Mouse (Mus musculus): Measurements from ENCODE around the gene Cdkl3.
"Not testable (repeated sequence)": the region's sequence is repeated elsewhere in the genome, so short reads cannot be mapped to it uniquely, and the experiment has no call there.

Gene Cdkl3

GRCm38 (mm10) chr11:52076742-52077352 is 72.8 kb downstream of the Cdkl3 start:
- no peak for DNase-seq (ENCODE audit: low spot score in 2 of 2)

- DNase-seq (ENCODE audit: low spot score in 2 of 2): no peak
Observed at GRCm38 (mm10) chr11:52077939-52078338, 73.9 kb downstream of the Cdkl3 start.

GRCm38 (mm10) chr11:52079978-52080377 is 76.0 kb downstream of the Cdkl3 start:
- no peak for DNase-seq (ENCODE audit: low spot score in 2 of 2)

- DNase-seq (ENCODE audit: low spot score in 2 of 2): no peak
Observed at GRCm38 (mm10) chr11:52080656-52081055, 76.6 kb downstream of the Cdkl3 start.

DNA sequence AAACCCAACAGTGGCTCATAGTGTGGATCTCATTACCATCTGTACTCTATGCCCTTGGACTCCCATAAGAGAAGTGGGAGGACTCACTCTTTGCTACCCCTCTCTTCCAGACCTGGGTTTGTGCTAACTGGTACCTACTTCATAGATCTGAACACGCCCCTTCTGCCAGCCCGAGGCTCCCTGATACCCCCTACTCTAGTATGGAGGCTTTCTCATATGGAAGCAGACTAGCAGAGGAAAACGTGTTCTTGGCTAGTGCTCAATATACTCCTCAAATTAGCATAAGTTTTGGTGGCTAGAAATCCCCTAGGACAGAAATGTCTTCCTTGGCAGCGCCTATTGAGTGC is 81.8 kb downstream of the Cdkl3 start:
- no peak for DNase-seq (ENCODE audit: low spot score in 2 of 2)

DNA sequence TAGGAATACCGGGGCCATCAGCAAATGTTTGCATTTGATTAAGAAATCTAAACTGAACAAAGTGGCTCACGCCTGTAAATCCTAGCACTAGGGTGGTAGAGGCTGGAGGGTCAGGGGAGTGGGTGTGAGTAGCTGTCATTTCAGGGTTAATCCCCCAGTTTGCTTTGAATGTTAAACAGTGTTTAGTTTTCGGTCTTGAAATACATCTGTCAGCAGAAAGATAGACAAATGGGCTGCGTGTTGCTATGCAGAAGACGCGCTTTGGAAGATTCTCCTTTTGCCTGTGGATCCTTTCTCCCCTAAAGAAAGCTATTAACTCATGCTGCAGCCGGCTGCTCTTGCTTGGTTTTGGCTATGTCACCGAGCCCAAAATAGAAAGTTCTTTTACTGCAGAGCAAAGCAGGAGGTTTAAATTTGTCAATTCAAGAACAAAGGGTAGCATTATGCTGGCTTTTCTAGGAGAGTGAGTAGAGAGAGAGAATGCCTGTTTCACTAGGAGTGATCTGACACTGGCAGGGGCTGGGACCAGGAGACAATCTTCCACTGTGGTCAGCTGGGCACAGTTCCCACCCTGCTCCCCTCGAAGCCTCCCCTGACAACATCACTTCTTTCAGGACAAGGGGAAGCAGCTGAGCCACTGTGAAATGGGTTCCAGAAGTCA is 82.3 kb downstream of the Cdkl3 start:
- DNase-seq (ENCODE audit: low spot score in 2 of 2): no peak

DNA sequence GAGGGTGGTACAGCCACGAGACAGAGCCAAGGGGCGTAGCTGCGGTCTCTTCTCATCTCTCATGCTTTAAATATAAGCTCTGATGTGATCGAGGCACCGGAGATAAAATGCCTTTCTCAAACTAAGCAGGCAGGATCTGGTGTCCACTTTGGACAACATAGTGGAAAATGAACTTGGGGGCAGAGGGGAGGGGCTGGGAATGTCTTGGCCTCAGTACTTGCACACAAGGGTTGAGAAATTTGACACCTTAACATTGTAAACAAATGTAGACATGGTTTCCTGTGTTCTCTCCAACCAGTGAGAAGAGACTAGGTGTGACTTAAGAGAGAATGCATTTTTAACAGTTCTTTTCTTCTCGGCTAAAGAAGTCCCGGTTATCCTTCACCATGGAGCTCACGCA is 85.3 kb downstream of the Cdkl3 start:
- DNase-seq (ENCODE audit: low spot score in 2 of 2): no peak

DNA sequence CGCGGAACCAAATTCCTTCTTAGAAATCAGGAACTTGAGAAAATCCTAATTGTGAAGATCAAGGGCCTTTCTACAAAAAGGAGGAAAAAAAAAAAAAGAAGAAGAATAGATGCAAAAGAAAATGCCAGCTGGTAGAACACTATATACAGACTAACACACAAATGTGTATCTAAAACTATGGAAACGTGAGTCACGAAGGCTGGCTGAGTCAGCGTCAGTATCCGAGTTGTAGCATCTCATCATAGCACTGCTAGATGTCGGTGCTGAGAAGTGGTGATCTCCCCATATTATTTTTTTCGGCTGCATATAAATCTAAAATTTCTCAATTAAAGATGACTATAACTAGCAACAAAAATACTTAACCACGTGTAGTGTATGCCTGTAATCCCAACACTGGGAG is 87.2 kb downstream of the Cdkl3 start:
- DNase-seq (ENCODE audit: low spot score in 2 of 2): no peak

- no peak for DNase-seq (ENCODE audit: low spot score in 2 of 2)
Observed at GRCm38 (mm10) chr11:52094568-52094967, 90.5 kb downstream of the Cdkl3 start.

GRCm38 (mm10) chr11:52097016-52097415 is 93.0 kb downstream of the Cdkl3 start:
- no peak for DNase-seq (ENCODE audit: low spot score in 2 of 2)

- no peak for DNase-seq (ENCODE audit: low spot score in 2 of 2)
Observed at GRCm38 (mm10) chr11:52097596-52097995, 93.6 kb downstream of the Cdkl3 start.

- DNase-seq (ENCODE audit: low spot score in 2 of 2): peak; percentile 95 to 98
Observed at GRCm38 (mm10) chr11:52098398-52098946, 94.5 kb downstream of the Cdkl3 start, which contains the start of gene Ppp2ca. Gene Ppp2ca, plus strand, starts transcription at chr11:52098681.

GRCm38 (mm10) chr11:52099031-52099761 is 95.2 kb downstream of the Cdkl3 start:
- DNase-seq (ENCODE audit: low spot score in 2 of 2): peak; percentile 75 to 82

- no peak for DNase-seq (ENCODE audit: low spot score in 2 of 2)
Observed at GRCm38 (mm10) chr11:52099771-52100219, 95.8 kb downstream of the Cdkl3 start.

DNA sequence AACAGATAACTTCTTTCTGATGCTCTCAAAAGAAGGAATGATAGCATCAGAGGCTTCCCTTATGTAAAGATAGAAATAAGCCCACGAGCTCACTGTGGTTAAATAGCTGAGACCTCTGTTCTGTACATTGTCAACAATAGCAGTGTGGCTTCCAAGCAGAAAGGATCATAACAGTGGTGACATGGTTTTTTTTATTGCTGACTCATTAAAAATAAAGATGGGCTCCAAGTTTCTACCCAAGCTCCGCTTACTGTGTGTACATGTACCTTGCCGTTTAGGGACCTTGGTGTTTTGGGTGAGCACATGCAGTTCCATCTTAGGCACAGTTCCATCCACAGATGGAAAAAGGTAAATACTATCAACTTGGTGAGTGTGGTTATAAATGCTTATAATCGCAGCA is 99.0 kb downstream of the Cdkl3 start:
- no peak for DNase-seq (ENCODE audit: low spot score in 2 of 2)

GRCm38 (mm10) chr11:52105503-52105902 is 101.5 kb downstream of the Cdkl3 start:
- no peak for DNase-seq (ENCODE audit: low spot score in 2 of 2)

GRCm38 (mm10) chr11:52106037-52106436 is 102.0 kb downstream of the Cdkl3 start:
- DNase-seq (ENCODE audit: low spot score in 2 of 2): no peak

GRCm38 (mm10) chr11:52106438-52106837 is 102.4 kb downstream of the Cdkl3 start:
- DNase-seq (ENCODE audit: low spot score in 2 of 2): no peak

- no peak for DNase-seq (ENCODE audit: low spot score in 2 of 2)
Observed at GRCm38 (mm10) chr11:52108796-52109195, 104.8 kb downstream of the Cdkl3 start.

GRCm38 (mm10) chr11:52109421-52109820 is 105.4 kb downstream of the Cdkl3 start:
- no peak for DNase-seq (ENCODE audit: low spot score in 2 of 2)

- no peak for DNase-seq (ENCODE audit: low spot score in 2 of 2)
Observed at GRCm38 (mm10) chr11:52115479-52115878, 111.5 kb downstream of the Cdkl3 start.

DNA sequence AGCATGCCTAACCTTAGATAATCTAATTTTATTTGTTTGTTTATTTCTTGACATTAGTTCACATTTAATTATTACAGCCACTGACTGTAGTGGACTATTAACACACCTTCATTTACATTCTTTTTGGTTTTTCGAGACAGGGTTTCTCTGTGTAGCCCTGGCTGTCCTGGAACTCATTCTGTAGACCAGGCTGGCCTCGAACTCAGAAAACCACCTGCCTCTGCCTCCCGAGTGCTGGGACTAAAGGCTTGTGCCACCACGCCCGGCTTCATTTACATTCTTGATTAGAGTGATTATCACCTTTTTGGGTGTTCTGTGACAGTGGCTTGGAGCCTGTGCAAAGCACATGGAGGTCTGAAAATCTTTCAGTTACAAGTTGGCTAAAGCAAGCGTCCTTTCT is 112.1 kb downstream of the Cdkl3 start:
- not testable (repeated sequence) for DNase-seq (ENCODE audit: low spot score in 2 of 2)

GRCm38 (mm10) chr11:52117156-52117555 is 113.1 kb downstream of the Cdkl3 start:
- no peak for DNase-seq (ENCODE audit: low spot score in 2 of 2)

Measured in spleen, postnatal 10 days (tissue).